Mouse (Mus musculus): ENCODE measurements around the gene Mid2. TPM values are rescaled to one million over a fixed set of nuclear protein-coding genes. Genes with fewer than 3 reads are reported as not detected.

The Mid2 gene
- 3.1 and 3.7 TPM in 2 replicates for polyA plus RNA-seq (2015; fragmentation: Nextera tagmentation; extraction: Ambion mirVana)

DNA sequence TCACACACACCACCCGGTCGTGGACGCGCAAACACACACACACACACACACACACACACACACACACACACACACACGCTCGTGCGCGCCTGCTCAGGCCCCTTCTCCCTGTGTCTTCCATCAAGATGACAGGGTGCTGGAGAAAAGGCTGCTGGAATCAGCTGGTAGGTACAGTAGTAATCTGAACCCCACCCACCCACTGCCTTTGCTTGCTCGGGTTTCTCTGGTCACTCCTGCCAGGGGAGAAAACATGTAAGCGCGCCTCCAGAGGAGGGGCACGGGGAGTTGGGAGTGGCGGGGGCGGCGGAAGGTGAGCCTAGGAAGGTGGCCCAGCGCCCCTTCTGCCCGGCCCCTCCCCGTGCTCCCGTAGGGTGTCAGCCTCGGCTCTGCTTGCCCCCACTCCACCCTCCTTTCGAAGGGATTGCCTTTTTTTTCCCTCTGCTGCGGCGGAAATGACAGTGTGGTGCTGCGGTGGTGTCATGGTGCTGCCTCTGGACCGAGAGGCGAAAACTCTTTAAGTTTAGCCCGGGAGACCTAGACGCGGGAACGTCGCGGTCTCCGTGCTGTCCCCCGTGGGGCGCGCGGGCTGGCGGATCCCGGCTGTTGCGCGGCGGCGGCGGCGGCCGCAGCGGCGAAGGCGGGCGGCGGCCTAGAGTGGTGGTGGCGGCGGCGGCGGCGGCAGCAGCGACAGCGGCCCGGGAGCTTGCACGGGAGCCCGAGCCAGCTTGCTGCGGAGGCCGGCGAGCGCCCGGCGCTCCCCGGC is at the start of gene Mid2:
TSS of gene Mid2 (plus strand) at position 121 of the 763 bp plus-strand sequence.

DNA sequence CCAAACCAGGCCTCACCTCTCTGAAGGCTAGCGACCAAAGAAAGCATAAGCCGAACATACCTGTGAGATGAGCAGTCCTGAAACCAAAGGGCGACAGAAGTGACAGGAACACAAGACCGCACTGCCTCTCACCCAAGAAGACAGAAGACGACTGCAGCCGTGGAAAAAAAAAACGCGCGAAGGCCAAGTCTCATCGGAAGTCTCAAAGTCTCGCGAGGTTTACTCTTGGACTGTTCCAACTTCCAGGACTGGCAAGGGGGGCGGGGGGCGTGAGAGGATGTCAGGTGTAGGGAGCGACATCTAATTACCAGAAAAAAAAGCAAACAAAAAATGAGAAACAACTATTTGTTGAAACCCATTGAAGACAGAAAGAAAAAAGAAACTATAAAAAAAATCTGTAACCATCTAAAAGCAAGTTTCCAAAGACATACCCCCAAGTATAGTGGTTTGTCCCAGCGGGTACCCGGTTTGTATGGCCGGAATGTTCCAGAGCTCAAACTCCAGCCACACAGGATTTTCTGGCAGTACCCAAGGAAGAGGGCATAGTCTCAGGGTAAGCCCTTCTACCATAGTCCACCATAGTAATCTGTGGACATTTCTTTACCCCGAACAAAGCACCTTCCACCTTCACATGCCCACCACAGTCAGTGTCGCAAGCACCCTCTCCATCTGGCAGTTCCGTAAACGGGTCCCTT is 149.1 kb downstream of the Mid2 start, which contains the start of gene Tex13b:
TSS of gene Tex13b (minus strand) at position 122 of the 695 bp plus-strand sequence.

Other genes starting within 250 kb of the Mid2 start
- 19.6 and 21.2 TPM in 2 replicates for gene Prps1, start 208.0 kb upstream of the Mid2 start, polyA plus RNA-seq (2015; fragmentation: Nextera tagmentation; extraction: Ambion mirVana)
- gene Tsc22d3, start 63.9 kb upstream of the Mid2 start, polyA plus RNA-seq (2015; fragmentation: Nextera tagmentation; extraction: Ambion mirVana): 59.9 and 68.1 TPM in 2 replicates
- not detected in 2 replicates for gene Tex13b, start 148.8 kb downstream of the Mid2 start, polyA plus RNA-seq (2015; fragmentation: Nextera tagmentation; extraction: Ambion mirVana)
- gene Vsig1, start 243.0 kb downstream of the Mid2 start, polyA plus RNA-seq (2015; fragmentation: Nextera tagmentation; extraction: Ambion mirVana): not detected in 2 replicates